Mouse (Mus musculus) frontal cortex, postnatal 36 days (tissue): Measurements from ENCODE around the gene Jph3.

ENCODE experiments used
- DNase-seq, 2 experiments: peaks; one replicate each; pipeline ENCODE4 v3.0.0; 2022; ENCODE audit warnings: low spot score in 2 of 2

Gene Jph3

DNA sequence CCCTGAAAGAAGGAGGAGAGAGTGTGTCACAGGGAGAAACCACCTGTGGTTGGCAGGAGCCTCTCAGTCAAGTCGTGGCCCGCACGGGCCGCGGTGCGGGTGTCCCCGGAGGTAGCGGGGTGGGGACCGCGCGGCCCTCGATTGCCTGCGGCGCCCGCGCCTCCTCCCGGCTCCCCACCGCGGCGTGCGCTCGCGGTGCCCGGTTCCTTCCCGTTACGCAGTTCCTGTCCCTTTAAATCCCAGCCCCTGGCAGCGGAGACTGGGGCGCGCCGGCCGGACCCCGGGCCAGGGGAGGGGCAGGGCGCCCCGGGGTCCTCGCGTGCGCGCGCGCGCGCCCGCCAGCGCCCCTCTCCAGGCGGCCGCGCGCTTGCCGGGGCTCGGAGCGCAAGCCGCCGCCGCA lies 331 bp downstream of the Jph3 start:
- DNase-seq = no peak

DNA sequence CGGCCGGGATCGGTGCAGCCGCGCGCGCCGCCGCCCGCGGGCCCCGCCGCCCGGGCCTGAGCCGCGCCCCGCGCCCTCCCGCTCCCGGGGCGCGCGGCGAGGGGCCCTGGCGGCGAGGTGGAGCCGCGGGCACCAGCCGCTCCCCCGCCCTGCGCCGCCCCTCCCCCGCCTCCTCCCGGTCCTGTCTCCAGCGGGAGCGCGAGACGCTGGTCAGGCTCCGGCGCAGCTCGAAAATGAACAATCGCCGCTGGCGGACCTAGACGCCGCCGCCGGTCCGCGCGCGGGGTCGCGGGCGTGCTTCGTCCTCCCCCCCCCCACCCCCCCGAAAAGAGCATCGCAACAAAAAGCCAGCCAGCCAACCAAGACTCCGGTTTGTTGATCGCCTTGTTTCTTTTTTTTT lies 747 bp downstream of the Jph3 start:
- DNase-seq = no peak

DNA sequence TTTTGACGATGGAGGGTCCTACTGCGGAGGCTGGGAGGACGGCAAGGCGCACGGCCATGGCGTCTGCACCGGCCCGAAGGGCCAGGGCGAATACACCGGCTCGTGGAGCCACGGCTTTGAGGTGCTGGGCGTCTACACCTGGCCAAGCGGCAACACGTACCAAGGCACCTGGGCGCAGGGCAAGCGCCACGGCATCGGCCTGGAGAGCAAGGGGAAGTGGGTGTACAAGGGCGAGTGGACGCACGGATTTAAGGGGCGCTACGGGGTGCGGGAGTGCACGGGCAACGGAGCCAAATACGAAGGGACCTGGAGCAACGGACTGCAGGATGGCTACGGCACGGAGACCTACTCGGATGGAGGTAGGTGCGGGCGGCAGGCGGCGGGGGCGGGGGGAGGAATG lies 1.2 kb downstream of the Jph3 start:
- peak; percentile 32 to 48 for DNase-seq

DNA sequence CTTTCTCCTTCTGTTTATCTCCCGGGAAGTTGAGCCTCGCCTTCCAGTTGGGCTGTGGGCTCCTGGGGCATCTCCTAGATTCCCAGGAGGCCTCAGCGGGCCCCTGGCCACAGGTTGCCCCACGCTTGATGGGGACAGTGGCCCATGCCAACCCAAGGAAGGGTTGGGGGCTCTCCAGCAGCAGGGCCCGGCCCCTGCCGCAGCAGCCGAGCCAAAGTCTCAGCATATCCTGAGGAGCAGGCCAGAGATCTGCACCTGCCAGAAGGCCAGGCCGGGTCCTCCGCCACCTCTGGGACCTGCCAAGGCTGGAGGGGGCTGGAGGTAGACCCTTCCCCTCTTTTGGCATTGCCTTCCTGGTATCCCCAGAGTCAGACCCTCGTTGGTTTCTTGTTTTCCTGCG lies 1.6 kb downstream of the Jph3 start:
- DNase-seq = no peak

DNA sequence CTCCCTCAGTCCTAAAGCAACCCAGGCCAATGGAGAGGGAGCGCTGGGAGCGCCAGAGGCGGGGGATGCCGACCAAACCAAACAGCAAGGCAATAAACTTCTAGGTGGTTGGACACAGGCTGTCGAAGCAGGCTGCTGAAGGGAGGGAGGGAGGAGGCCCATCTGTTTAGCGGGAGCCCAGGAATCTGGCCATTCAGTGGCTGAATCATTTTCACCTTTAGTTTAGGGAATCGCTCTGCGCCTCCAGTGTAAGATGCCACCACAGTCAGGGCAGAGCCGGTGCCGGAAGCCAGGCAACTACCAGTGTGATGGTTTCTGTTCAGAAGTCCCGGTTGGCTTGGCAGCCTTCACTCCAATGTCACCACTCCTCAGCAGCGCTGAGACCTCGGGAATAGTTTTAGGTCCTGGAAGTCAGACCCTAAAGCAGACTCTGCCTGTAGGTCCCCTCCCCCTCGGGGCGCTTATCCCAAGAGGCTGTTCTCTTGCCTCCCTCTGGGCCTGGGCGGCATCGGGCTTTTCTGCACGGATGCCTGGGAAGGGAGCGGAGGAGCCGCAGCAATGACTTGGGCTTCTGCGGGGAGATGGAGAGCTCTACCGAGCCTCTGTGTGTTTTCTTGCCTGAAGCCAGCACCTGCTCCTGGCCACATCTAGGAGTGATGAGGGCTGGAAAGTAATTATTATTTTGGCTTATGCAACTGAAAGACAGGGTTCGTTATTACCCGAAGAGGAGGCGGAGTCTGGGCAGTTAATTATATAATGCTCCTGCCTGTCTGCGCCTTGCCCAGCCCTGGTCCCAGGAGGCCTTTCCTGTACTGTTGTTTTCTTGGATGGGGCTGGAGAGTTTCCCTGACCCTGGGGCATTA lies 2.3 kb downstream of the Jph3 start:
- DNase-seq = peak; percentile 73 to 74

DNA sequence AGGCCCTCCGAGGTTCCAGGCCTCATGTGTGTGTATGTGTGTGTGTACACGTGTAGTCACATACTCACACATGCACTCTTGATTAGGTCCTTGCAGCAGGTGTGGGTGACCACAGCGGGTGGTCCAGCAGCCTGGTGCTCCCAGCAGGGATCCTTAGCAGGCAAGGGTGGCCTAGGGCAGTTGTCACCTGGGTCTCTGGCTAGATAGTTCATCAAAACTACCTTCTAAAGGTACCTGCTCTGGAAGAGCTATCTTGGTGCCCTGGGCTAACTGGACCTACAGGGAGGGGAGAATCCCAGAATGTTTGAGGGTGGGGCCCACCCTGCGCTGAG lies 2.9 kb downstream of the Jph3 start:
- DNase-seq = no peak

DNA sequence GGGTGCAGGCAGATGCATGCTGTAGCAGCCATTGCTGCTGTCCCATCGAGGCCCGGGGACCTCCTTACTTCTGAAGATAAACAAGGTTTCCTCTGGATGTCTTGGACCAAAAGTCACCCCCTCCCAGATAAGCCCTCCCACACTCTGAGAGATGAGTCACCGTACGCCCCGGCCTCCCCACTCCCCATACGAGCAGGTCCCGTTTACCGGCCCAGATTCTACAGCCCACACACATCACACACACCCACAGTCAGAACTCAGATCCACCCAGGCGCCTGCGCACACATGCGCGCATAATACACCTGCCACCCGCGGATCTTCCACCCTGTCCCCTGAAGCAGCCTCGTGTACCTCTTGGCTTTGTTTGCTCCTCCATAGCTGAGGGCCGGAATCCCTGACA lies 4.8 kb downstream of the Jph3 start:
- peak; percentile 81 to 83 for DNase-seq

DNA sequence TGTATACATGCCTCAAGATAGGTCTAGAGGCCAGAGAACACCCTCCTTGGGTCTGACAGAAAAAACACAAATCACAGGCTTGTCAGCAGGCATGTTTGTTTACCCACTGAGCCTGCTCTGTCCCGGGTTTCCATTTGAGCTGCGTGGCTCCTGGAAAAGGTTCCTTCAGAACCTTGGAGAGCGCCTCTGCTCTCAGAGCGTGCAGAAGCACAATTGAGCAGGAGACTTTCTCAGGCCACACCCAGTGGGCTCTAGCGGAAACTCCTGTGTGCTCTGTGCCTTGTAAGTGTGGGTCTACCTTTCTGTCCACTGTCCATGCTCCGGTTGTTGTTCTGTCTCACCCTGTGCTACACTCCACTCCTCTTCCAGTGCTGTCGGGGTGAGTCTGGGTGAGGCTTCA lies 6.8 kb downstream of the Jph3 start:
- DNase-seq = no peak

DNA sequence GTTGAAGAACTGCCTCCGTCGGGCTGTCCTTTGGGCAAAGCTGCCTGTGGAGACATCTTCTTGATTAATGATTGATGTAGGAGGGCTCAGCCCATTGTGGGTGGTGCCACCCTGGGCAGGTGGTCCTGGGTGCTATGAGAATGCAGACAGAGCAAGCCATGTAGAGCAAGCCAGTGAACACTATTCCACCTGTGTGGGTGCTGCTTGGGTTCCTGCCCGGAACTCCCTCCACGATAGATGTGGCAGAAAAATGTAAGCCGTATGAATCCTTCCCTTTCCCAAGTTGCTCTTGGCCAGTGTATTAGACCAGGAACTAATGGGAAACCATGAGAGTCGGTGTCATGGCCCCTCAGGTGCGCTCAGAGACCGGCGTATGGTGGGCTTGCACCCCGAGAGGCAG lies 11.3 kb downstream of the Jph3 start:
- DNase-seq = peak in 1 of 2 experiments; percentile 57

DNA sequence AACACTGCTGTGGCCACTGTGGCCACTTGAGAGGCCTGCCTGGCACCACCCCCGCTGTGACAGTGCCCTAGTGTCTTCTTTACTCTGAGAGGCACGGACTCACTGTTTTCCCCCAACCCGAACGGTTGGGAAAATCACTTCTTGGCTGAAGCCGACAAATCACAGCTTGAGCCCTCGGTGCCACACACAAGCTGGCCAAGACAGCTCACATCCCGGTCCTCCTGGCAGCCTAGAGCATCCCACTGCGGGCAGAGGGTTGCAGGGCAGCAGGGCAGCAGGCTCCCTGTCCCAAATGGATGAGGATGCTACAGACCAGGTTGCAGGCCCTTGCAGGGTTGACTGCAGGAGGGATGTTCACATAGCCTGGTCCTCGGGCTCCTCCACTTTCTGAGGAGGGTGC lies 20.1 kb downstream of the Jph3 start:
- DNase-seq = no peak

DNA sequence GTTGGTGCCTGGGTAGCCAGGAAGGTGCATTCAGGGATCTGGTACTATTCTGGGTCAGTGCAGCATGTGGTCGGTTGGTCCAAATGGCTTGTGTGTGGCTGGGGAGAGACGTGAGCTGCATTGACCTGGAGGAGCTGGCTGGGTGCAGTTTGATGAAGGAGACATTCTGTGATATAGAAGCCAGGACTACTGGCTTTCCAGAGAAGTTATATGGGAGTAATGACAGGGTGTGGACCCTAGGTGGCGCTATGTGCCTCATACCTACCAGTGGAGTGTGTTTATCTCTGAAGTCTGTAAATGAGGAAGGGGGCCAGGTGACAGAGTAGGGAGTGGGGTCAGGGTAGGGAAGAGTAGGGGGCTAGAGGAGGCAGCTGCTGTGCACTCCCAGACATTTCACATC lies 21.1 kb downstream of the Jph3 start:
- no peak for DNase-seq

DNA sequence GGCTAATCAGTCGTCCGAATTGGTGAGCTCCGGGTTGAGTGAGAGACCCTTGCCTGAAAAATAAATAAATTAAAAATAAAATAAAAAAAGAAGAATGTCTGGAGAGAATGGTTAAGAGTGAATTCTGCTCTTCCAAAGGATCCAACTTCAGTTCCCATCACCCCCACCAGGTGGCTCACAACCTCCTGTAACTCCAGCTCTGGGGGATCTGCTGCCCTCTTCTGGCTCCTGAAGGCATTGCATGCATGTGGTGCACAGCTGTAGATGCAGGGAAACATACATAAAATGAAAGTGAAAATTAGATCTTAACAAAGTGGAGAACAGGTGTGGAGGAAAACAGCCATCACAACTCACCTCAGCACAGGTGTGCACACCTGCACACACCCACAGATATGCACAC lies 22.0 kb downstream of the Jph3 start:
- peak in 1 of 2 experiments; percentile 67 for DNase-seq

DNA sequence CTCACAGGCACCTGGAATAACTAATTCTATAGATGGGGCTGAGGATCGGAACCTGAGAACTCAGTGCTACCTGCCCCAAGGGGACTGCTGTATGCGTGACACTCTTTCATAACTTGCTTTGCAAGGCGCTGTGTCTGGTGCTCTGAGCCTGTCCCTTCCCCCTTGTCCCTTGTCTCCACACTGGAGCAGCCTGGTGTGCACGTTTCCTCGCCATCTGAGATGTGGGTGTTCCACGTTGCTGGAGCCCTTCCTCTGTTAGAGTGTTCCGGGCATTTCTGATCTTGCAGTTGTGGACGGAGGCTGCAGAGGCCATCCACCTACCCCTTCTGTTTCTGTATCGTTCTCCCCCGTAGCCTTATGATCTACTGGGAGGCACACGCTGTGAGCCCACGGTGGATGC lies 29.0 kb downstream of the Jph3 start:
- peak in 1 of 2 experiments; percentile 66 for DNase-seq

DNA sequence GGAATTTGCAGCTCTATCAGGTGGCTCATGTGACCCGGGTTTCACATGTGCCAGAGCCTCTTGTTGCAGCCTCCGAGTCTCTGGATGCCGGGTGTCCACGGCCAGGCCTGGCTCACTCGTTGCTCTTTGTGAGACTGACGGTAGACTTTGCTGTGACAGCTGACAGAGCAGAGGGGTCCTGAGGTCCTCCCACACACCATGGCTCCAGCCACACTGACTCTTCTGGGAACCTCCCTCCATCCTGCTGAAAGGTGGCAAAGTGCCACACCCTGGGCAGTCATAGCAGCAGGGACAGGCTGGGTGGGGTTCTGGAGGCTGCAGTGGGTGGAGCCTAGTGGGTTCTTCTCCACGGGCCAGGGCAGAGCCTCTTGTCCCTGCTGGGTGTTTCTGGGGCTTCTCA lies 31.1 kb downstream of the Jph3 start:
- DNase-seq = no peak

DNA sequence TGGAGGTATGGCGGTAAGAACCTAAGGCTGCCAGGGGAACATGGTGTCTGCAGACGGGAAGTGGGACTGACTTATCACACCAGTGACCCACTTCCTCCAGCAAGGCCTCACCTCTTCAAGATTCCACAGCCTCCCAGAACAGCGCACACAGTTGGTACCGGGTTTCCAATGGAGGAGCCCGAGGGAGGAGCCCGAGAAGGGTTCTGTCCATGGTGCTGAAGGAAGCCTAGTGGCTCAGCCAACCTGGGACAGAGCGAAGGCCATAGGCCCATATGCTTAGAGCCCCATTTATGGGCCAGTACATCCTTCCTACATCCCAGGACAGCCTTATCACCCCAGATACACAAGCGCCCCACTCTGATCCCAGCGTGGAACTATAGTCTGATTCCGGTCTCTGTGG lies 32.1 kb downstream of the Jph3 start:
- no peak for DNase-seq

DNA sequence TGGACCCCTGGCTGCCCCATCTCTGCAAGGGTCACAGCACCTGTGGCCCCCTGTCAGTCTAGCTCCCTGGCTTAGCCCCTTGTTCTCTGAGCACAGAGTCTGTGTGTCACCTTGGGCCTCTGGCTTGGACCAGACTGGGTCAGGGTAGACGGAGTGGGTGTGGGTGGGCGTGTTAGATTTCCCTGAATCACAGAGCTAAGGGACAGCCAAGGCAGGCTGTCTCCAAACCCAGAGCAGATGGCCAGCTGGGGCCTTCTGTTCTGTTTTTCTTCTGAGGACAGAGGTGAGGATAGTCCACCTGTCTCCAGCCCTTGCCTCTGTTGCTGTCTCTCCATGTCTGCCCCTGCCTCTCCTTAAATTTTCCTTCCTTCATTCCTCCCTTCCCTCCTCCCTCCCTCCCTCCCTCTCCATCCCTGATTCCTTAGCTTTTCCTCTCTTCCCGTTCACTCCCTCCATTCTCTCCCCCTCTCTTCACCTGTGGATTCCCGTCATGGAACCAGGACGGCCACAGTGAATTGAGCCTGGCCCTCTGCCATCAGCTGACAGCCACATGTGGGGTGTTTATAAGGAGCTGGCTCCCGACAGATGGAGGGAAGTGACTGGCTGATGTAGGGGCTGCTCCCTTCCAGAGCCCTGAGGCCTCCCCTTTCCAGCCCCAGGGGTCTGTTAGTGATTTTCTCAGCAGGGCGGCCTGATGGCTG lies 33.7 kb downstream of the Jph3 start:
- DNase-seq = no peak

DNA sequence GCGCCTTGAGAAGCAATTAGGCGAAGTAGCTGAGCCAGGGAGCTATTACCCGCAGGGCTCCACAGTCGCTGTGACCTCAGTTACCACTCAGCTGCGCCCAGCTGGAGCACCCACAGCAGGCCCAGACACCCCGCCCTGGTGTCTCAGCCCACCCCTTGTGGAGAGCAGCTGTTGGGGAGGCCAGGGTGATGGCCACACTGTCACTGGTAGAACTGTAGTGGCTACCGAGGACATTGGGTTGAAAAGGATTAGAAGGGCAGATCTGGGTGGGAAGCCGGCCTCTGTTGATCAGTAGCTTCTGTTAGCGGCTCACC lies 34.2 kb downstream of the Jph3 start:
- DNase-seq = no peak

DNA sequence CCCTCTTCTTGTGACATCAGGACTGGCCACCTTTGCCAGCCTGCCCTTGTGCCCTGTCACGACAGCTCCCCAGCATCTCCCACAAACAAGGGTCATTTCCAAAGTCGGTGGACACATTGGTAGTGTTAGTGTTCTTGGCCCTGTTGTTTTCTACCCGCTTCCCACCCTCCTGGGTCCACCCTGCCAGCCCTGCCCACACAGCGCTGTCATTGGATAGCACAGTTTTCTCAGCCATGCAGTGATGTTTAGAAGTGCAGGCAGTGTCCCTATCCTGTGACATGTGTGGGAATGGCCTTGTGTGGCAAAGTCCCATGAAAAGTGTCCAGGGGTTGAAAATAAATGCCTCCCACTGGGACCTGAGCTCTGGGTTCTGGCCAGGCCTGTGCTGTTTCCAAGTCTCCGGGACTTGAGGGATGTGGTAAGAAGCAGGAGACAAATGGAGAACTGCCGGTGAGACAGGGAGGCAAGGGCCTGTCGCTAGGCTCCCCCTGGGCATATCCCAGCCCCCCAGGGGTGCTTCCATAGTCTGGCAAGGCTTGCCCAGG lies 36.2 kb downstream of the Jph3 start:
- DNase-seq = peak in 1 of 2 experiments; percentile 56

DNA sequence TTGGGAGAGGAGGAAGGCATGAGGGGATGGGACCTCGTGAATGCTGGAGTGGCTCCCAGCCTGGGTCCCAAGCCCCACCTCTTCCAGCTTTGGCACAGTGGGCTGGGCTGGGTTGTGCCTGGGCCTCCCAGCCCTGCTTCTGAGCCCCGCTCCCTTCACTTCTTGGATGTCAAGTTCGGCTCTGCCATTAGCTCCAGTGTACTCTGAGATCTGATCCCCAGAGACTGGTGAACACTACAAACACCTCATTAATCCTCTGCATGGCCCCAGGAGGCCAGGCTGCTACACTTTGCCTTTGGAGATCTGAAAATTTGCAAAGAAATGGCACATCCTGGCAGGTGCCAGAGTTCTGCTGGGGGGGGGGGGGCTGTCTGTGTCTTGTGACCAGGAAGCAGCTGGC lies 39.7 kb downstream of the Jph3 start:
- no peak for DNase-seq

DNA sequence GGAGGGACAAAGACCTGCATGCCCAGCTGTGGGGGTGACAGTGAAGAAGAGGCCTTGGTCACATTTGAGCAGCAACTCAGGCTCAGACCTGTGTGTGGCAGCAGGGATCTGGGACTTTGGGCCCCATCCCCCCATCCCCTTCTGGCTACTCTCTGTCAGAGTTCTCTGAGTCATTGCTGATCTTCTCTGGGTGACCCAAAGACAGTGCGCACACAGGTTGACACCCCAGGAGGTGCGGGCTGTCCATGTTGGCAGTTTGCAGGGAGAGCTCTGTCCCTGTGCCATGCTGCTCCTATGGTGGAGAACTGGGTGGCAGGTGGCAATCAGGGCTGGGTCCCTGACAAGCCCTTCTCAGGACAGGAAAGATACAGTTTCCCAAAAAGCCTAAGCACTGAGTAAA lies 40.2 kb downstream of the Jph3 start:
- no peak for DNase-seq

DNA sequence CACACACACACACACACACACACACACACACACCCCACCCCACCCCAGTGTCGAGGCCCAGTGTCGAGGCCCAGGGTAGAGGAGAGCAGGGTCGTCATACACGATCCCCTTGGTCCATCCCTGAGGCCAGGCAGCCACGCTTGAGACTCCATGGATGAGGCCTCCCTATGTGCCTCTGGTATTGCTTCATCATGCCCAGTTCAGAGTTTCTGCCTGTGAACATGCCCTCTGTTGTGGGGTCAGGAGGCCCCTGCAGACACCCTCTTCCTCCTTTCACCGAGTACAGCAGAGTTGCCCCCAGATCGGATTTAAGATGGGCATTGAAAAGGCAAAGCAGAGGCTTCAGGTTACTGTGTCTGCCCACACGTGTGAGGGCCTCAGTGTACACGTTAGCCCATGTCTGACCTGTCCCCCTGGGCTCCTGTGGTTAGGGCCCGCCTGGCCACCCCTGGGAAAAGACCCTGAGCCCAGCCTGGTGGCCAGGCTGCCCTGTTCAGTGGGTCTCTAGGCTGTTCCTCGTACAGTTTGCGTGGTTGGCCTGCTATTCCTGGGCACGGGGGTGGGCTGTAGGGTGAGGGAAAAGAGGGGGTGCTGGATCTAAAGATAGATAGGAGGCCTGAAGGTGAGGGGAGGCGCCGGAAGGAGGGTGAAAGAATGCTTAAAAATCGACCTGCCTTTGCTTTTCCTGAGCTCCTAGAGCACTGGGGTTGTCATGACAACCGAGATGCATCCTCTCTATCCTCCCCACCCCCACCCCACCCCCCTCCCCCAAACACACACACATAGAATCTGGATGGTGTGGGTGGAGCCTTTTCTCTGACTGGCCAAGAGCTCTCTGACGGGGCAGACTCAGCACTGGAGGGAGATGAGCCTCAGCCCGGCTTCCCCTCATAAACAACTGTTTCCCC lies 41.7 kb downstream of the Jph3 start:
- DNase-seq = peak in 1 of 2 experiments; percentile 58

DNA sequence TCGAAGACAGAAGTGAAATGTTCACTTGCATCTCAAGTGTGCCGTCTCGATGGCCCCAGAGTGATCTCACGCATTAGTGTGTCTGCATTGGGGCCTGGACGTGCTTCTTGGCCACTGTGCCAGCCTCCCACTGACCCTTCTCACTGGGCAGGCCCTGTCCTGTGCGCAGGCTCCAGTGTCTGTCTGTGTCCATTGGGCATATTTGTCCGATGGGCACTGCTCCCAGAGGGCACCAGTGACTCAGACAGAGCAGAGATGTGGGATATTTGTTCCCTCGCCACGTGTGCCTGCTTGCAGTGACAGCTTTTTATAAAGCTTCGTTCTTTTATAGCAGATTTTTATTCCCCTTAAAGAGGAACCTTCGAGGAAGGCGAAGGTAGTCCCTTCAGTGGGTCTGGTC lies 44.5 kb downstream of the Jph3 start:
- no peak for DNase-seq
